Mouse (Mus musculus) neural tube, postnatal 0 days (tissue): ENCODE results near the gene Atp6v1f. TPM values are rescaled to one million over a fixed set of nuclear protein-coding genes. Genes with fewer than 3 reads are reported as not detected.

ENCODE experiments used
- polyA plus RNA-seq: library from polyadenylated mRNA; unstranded; fragments of >200 nt; fragmentation: Nextera tagmentation; extraction: Ambion mirVana; gene quantifications from 2 replicates; pipeline ENCODE4 v1.2.1, GENCODE M21; 2015

Atp6v1f gene
- 399 and 411 TPM in 2 replicates for polyA plus RNA-seq

DNA sequence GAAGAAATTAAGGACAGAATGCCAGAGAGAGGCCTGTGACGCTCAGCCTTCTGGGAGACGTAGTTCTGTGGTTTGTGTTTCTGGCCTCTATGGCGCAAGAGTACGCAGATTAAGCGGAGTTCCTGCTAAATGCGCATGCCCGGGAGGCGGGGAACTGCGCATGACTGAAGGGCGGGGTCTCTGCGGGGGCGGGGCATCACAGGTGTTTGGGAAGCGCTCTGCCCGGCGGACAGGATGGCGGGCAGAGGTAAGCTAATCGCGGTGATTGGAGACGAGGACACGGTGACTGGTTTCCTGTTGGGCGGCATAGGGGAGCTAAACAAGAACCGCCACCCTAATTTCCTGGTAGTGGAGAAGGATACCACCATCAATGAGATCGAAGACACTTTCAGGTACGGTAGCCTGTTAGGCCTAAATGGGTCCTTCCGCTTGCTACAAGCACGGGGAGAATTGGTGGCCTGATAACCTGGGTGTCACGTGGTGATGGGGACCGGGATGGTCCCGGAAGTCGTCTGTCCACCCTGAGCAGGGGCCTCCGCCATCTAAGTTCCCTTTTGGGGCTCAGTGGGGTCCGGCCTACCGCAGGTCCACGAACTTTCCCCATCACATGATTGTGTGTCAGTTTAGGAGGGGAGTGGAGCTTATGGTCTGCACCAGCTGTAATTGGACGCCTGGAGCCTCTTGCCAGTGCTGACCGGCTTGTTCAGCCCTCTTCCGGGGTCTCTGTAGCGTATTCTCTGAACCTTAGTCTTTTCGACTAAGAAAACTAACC, at the start of gene Atp6v1f:
Atp6v1f (plus strand) TSS at position 136 of the 772 bp plus-strand sequence.

DNA sequence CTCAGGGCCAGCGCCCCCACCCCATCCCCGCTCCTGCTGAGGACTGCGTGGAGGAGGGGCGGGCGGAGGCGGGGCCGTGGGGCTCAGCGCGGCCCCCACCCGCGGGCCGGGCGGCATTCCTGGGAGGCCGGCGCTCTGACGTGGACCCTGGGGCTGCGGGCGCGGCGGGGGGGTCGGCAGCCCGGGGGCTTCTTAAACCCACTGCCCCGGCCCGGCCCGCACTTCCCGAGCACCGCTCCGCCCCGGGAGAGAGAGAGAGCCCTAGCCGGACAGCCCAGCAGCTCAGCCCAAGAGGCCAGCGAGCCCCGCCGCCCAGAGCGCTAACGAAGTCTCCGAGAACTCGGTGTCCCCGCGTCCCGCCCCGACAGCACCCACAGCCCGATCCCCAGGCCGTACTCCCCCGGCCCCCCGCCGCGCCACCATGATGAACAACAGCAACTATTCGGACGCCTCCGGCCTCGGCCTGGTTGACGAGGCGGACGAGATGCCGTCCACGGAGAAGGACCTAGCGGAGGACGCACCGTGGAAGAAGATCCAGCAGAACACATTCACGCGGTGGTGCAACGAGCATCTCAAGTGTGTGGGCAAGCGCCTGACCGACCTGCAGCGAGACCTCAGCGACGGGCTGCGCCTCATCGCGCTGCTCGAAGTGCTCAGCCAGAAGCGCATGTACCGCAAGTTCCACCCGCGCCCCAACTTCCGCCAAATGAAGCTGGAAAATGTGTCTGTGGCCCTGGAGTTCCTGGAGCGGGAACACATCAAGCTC, 34.3 kb upstream of the Atp6v1f start, which contains the start of gene Flnc:
Flnc (plus strand) TSS at position 219 of the 766 bp plus-strand sequence.

DNA sequence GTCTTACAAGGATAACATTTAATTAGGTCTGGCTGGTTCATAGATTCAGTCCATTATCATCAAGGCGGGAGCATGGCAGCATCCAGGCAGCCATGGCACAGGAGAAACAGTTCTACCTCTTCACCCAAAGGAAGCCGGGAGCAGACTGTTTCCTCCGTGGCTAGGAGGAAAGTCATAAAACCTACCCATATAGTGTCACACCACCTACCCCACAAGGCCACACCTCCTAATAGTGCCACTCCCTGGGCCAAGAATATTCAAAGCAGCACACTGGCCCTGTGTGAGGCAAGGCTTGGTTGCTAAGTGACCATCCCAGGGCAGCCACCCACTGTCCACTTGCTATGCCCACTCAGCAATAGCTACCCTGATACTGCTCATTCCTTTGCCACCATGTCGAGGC, 3.6 kb downstream of the Atp6v1f start, which contains the start of gene Atp6v1fnb:
Atp6v1fnb (plus strand) TSS at position 301 of the 400 bp plus-strand sequence.

DNA sequence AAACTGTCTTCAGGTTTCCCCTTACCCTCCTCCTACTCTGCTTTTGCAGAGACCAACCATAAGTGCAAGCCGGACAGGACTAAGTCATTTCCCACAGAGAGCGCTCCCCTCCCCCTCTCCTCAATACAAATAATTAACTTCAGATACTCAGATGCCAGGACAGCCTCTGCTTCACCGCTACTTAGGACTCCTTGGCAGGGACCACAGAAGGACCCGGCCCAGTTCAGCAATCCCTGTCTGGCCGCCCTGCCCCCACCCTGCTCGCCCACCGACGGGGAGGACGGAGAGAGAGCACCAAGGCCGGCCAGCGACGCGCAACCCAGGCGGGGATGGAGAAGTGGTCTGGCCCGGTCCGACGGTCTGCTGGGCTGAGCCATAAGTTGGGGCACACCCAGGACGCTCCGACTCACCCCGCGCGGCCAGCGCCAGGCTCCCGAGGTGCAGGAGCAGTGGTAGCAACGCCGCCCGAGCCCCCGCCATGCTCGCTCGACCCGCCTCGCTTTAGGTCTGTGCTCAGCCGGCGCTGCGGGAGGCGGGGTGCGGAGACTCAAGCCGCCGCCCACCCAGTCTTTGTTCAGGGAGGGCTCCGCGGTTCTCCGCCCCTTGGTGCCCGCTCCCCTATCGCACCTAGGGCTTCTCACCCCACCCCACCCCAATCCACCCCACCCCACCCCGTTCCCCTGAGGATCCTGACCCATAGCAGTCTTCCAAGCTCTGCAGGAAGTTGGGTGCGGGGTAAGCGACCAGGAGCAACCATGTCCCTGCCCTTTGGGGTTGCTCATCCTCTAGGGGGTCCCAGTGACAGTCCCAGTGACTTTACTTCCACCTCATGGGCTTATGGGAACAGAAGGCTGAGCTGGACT, 40.2 kb downstream of the Atp6v1f start, which contains the start of gene Kcp:
Kcp (minus strand) TSS at position 506 of the 863 bp plus-strand sequence.

Other genes with a start within 250 kb of the Atp6v1f start
- gene Hilpda, start 195.2 kb upstream of the Atp6v1f start, polyA plus RNA-seq, result 21.2 and 22.3 TPM in 2 replicates
- gene Fam71f2, start 188.1 kb upstream of the Atp6v1f start, polyA plus RNA-seq, result 0.25 and 0.32 TPM in 2 replicates
- not detected in 2 replicates for gene Fam71f1, start 148.6 kb upstream of the Atp6v1f start, polyA plus RNA-seq
- 113 and 123 TPM in 2 replicates for gene Calu, start 119.6 kb upstream of the Atp6v1f start, polyA plus RNA-seq
- gene Opn1sw, start 79.2 kb upstream of the Atp6v1f start, polyA plus RNA-seq, result 0.43 and 0.62 TPM in 2 replicates
- 76.6 and 87.2 TPM in 2 replicates for gene Ccdc136, start 71.4 kb upstream of the Atp6v1f start, polyA plus RNA-seq
- gene Flnc, start 34.5 kb upstream of the Atp6v1f start, polyA plus RNA-seq, result 3.0 and 3.3 TPM in 2 replicates
- gene Atp6v1fnb, start 3.7 kb downstream of the Atp6v1f start, polyA plus RNA-seq, result not detected in 2 replicates
- 8.4 and 13.4 TPM in 2 replicates for gene Kcp, start 40.2 kb downstream of the Atp6v1f start, polyA plus RNA-seq
- gene Irf5, start 58.9 kb downstream of the Atp6v1f start, polyA plus RNA-seq, result 3.1 and 3.7 TPM in 2 replicates
- gene Tnpo3, start 142.2 kb downstream of the Atp6v1f start, polyA plus RNA-seq, result 51.4 and 53.3 TPM in 2 replicates
- gene Tspan33, start 226.5 kb downstream of the Atp6v1f start, polyA plus RNA-seq, result 27.5 and 28.9 TPM in 2 replicates